Mouse (Mus musculus): ENCODE measurements at regions not wholly inside any gene's neighbourhood (a gene's known extent, or its start where the extent isn't known, plus 50 kb on each side); places are given as distances from the start of the nearest gene placed in this dataset.
A peak's percentile ranks its signal among the peaks of the same experiment; 100 is the strongest.
"Not testable (repeated sequence)": the region's sequence is repeated elsewhere in the genome, so short reads cannot be mapped to it uniquely, and the experiment has no call there.

GRCm38 (mm10) chr12:17852138-17852537 is 161.5 kb downstream of the Hpcal1 start:
- not testable (repeated sequence) for H3K27me3 ChIP-seq (ENCODE audit: low read depth, poor library complexity, severe bottlenecking); H3K4me3 ChIP-seq; H3K9me3 ChIP-seq (replicated peaks); H3K4me1 ChIP-seq; H3K27ac ChIP-seq; H3K36me3 ChIP-seq; DNase-seq (ENCODE audit: low spot score)
- 70% methylated on average over 3 of the region's 3 CpGs for WGBS

DNA sequence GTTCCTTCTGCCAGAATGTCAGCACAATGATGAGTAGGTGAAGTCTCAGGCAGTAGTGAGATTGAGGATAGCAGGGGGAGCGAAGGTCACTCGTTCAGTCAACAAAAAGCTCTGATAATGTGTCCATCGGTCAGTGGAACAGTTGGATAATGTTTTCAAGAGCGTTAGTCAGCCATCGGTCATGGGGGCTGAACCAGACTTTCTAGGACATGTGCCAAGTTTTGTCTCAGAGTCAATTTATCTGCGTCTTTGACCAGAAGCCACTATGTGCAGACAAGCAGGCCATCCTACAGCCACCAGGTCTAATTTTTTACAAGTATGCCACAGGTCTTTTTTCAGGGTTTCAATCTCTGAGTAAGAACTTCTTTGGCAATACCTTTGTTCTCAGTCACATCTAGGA is 181.8 kb downstream of the Hpcal1 start:
- not testable (repeated sequence) for H3K27ac ChIP-seq; H3K27me3 ChIP-seq (ENCODE audit: low read depth, poor library complexity, severe bottlenecking); H3K36me3 ChIP-seq; H3K4me1 ChIP-seq; H3K9me3 ChIP-seq (replicated peaks); DNase-seq (ENCODE audit: low spot score); H3K4me3 ChIP-seq
- WGBS = 88% methylated on average over 6 of the region's 6 CpGs

GRCm38 (mm10) chr12:17881371-17882116 is 190.9 kb downstream of the Hpcal1 start:
- no peaks in the 10 kb centered on the region for H3K9me3 ChIP-seq (replicated peaks)
- H3K27ac ChIP-seq = peak overlapping the region; percentile 97
- DNase-seq (ENCODE audit: low spot score) = peak; percentile 93
- H3K4me1 ChIP-seq = no peaks in the 10 kb centered on the region
- H3K4me3 ChIP-seq = peak overlapping the region; percentile 92
- H3K36me3 ChIP-seq = peaks cover 22% of the 10 kb centered on the region
- under 1% methylated on average over 54 of the region's 59 CpGs for WGBS
- H3K27me3 ChIP-seq (ENCODE audit: low read depth, poor library complexity, severe bottlenecking) = no peaks in the 10 kb centered on the region

- DNase-seq (ENCODE audit: low spot score) = peak; percentile 49
- Histone ChIP-seq H3K36me3 (peaks cover 29% of the 10 kb centered on the region), H3K4me3 (peak overlapping the region; percentile 92), H3K27ac (peak overlapping the region; percentile 97)
- H3K9me3 ChIP-seq (replicated peaks); H3K4me1 ChIP-seq; H3K27me3 ChIP-seq (ENCODE audit: low read depth, poor library complexity, severe bottlenecking): not testable (repeated sequence)
- 1% methylated on average over 65 of the region's 65 CpGs for WGBS
Measured at GRCm38 (mm10) chr12:17882117-17883116, 191.8 kb downstream of the Hpcal1 start.

GRCm38 (mm10) chr12:17891663-17892310 is 201.1 kb downstream of the Hpcal1 start:
- not testable (repeated sequence) for H3K4me1 ChIP-seq; H3K27me3 ChIP-seq (ENCODE audit: low read depth, poor library complexity, severe bottlenecking); H3K27ac ChIP-seq; DNase-seq (ENCODE audit: low spot score); H3K4me3 ChIP-seq
- Histone ChIP-seq H3K36me3 (peaks cover 71% of the 10 kb centered on the region), H3K9me3 (replicated peaks) (peaks cover 20% of the 10 kb centered on the region)
- WGBS = 95% methylated on average over 6 of the region's 6 CpGs

GRCm38 (mm10) chr12:17913058-17913457 is 222.4 kb downstream of the Hpcal1 start:
- H3K27me3 ChIP-seq (ENCODE audit: low read depth, poor library complexity, severe bottlenecking); H3K4me3 ChIP-seq; H3K4me1 ChIP-seq; H3K9me3 ChIP-seq (replicated peaks); H3K27ac ChIP-seq; DNase-seq (ENCODE audit: low spot score): not testable (repeated sequence)
- 92% methylated on average over 3 of the region's 3 CpGs for WGBS
- peaks cover 44% of the 10 kb centered on the region for H3K36me3 ChIP-seq
